Mouse (Mus musculus) lung, embryonic 14.5 days (tissue): ENCODE measurements at regions not wholly inside any gene's neighbourhood (a gene's known extent, or its start where the extent isn't known, plus 50 kb on each side); places are given as distances from the start of the nearest gene placed in this dataset.

Experiments
- ATAC-seq: fragments of 200-750 bp; cut with Nextera tagmentation; 2 replicates; pipeline ENCODE4 v1.8.0; 2017; ENCODE audit warnings: mild to moderate bottlenecking, moderate TSS enrichment, moderate library complexity; ENCODE audit not compliant: insufficient read depth
- DNase-seq: peaks from one replicate; pipeline ENCODE4 v3.0.0-alpha.2; 2015
- H3K27ac ChIP-seq: fragments of 300-500 bp; sonication (generic); 2 replicates; pipeline ENCODE4 v1.5.1; 2014; ENCODE audit warnings: low read depth, mild to moderate bottlenecking, moderate library complexity
- H3K27me3 ChIP-seq: fragments of 300-500 bp; sonication (generic); 2 replicates; pipeline ENCODE4 v1.6.1; 2014; ENCODE audit warnings: low read length, control low read depth; ENCODE audit not compliant: insufficient read depth
- H3K36me3 ChIP-seq: fragments of 300-500 bp; sonication (generic); 2 replicates; pipeline ENCODE4 v1.6.1; 2014; ENCODE audit warnings: control low read depth; ENCODE audit not compliant: insufficient read depth
- H3K4me1 ChIP-seq: fragments of 300-500 bp; sonication (generic); 2 replicates; pipeline ENCODE4 v1.6.1; 2014; ENCODE audit warnings: antibody characterized with exemption, control low read depth; ENCODE audit not compliant: insufficient read depth
- H3K4me2 ChIP-seq: fragments of 300-500 bp; sonication (generic); 2 replicates; pipeline ENCODE4 v1.6.1; 2014; ENCODE audit warnings: mild to moderate bottlenecking
- H3K4me3 ChIP-seq: fragments of 300-500 bp; sonication (generic); 2 replicates; pipeline ENCODE4 v1.5.1; 2014; ENCODE audit warnings: low read depth, low read length
- H3K9ac ChIP-seq: fragments of 300-500 bp; sonication (generic); 2 replicates; pipeline ENCODE4 v1.6.1; 2014
- H3K9me3 ChIP-seq: fragments of 300-500 bp; sonication (generic); 2 replicates; pipeline ENCODE4 v1.6.1; 2016; ENCODE audit warnings: low read depth, low read length, control low read depth
- CTCF ChIP-seq: IDR thresholded peaks from 2 replicates; pipeline ENCODE4 v1.5.1; 2016; ENCODE audit warnings: antibody characterized with exemption, low read depth
- WGBS: fragments of 180-500 bp; shearing (Covaris S2); extraction: QIAGEN DNeasy Blood & Tissue Kit; methylation state at CpG from one replicate; pipeline ENCODE4 v1.1.7; 2014; 5-methylcytosine and 5-hydroxymethylcytosine counted together

GRCm38 (mm10) chr2:21963343-21964026 is 263.8 kb upstream of the Myo3a start:
- H3K4me3 ChIP-seq = no peak overlapping the region
- TF ChIP-seq CTCF = no peak
- no peaks in the 10 kb centered on the region for H3K4me1 ChIP-seq
- H3K36me3 ChIP-seq = no peaks in the 10 kb centered on the region
- H3K9me3 ChIP-seq = no peaks in the 10 kb centered on the region
- no peak overlapping the region for H3K9ac ChIP-seq
- H3K27ac ChIP-seq = no peak overlapping the region
- no peaks in the 10 kb centered on the region for H3K27me3 ChIP-seq
- ATAC-seq = no peak
- no peak for DNase-seq
- peak overlapping the region; percentile 44 for H3K4me2 ChIP-seq
- WGBS = 8% methylated on average over 7 of the region's 7 CpGs

GRCm38 (mm10) chr2:21964027-21964605 is 263.2 kb upstream of the Myo3a start:
- ATAC-seq (peak; percentile 82), DNase-seq (peak; percentile 44)
- no peak for TF ChIP-seq CTCF
- Histone ChIP-seq H3K27me3 (no peaks in the 10 kb centered on the region), H3K4me2 (peak overlapping the region; percentile 44), H3K36me3 (no peaks in the 10 kb centered on the region), H3K27ac (no peak overlapping the region), H3K4me1 (no peaks in the 10 kb centered on the region), H3K4me3 (no peak overlapping the region), H3K9ac (no peak overlapping the region), H3K9me3 (no peaks in the 10 kb centered on the region)
- WGBS = 1% methylated on average over 10 of the region's 10 CpGs

- DNase-seq = no peak
- no peak overlapping the region for H3K9ac ChIP-seq
- H3K4me2 ChIP-seq = no peak overlapping the region
- ATAC-seq = no peak
- H3K9me3 ChIP-seq = no peaks in the 10 kb centered on the region
- 51% methylated on average over 1 of the region's 1 CpGs for WGBS
- no peak overlapping the region for H3K27ac ChIP-seq
- H3K36me3 ChIP-seq = no peaks in the 10 kb centered on the region
- no peaks in the 10 kb centered on the region for H3K4me1 ChIP-seq
- no peak for TF ChIP-seq CTCF
- H3K27me3 ChIP-seq = no peaks in the 10 kb centered on the region
- no peak overlapping the region for H3K4me3 ChIP-seq
These were observed 256.4 kb upstream of the Myo3a start for GRCm38 (mm10) chr2:21970774-21971406.

GRCm38 (mm10) chr2:21974599-21974998 is 252.7 kb upstream of the Myo3a start:
- Histone ChIP-seq H3K27me3 (no peaks in the 10 kb centered on the region), H3K9ac (no peak overlapping the region), H3K9me3 (no peaks in the 10 kb centered on the region), H3K27ac (no peak overlapping the region), H3K4me2 (no peak overlapping the region), H3K36me3 (no peaks in the 10 kb centered on the region), H3K4me1 (no peaks in the 10 kb centered on the region), H3K4me3 (no peak overlapping the region)
- 44% methylated on average over 3 of the region's 3 CpGs for WGBS
- ATAC-seq (no peak), DNase-seq (peak; percentile 7)
- TF ChIP-seq CTCF = no peak

GRCm38 (mm10) chr2:21975547-21975946 is 251.8 kb upstream of the Myo3a start:
- no peaks in the 10 kb centered on the region for H3K4me1 ChIP-seq
- no peak overlapping the region for H3K27ac ChIP-seq
- no peaks in the 10 kb centered on the region for H3K9me3 ChIP-seq
- no peak overlapping the region for H3K9ac ChIP-seq
- ATAC-seq (no peak), DNase-seq (no peak)
- H3K4me3 ChIP-seq = no peak overlapping the region
- H3K36me3 ChIP-seq = no peaks in the 10 kb centered on the region
- no peaks in the 10 kb centered on the region for H3K27me3 ChIP-seq
- H3K4me2 ChIP-seq = no peak overlapping the region
- no peak for TF ChIP-seq CTCF
- WGBS = 23% methylated on average over 1 of the region's 1 CpGs

- Histone ChIP-seq H3K9me3 (no peaks in the 10 kb centered on the region), H3K9ac (no peak overlapping the region), H3K4me2 (no peak overlapping the region), H3K27me3 (no peaks in the 10 kb centered on the region), H3K4me3 (no peak overlapping the region), H3K27ac (no peak overlapping the region), H3K36me3 (no peaks in the 10 kb centered on the region), H3K4me1 (no peaks in the 10 kb centered on the region)
- no peak for ATAC-seq
- no peak for DNase-seq
- no peak for TF ChIP-seq CTCF
These were observed 251.0 kb upstream of the Myo3a start for GRCm38 (mm10) chr2:21976337-21976736.

GRCm38 (mm10) chr2:21976831-21977230 is 250.5 kb upstream of the Myo3a start:
- WGBS = 67% methylated on average over 2 of the region's 2 CpGs
- H3K4me1 ChIP-seq = no peaks in the 10 kb centered on the region
- H3K4me2 ChIP-seq = no peak overlapping the region
- no peak for DNase-seq
- no peak for ATAC-seq
- no peak overlapping the region for H3K4me3 ChIP-seq
- H3K27ac ChIP-seq = no peak overlapping the region
- no peaks in the 10 kb centered on the region for H3K36me3 ChIP-seq
- H3K9me3 ChIP-seq = no peaks in the 10 kb centered on the region
- no peaks in the 10 kb centered on the region for H3K27me3 ChIP-seq
- no peak for TF ChIP-seq CTCF
- no peak overlapping the region for H3K9ac ChIP-seq
